Mouse (Mus musculus) hindbrain, postnatal 0 days (tissue): Measurements from ENCODE around the gene Nfib. TPM values are rescaled to one million over a fixed set of nuclear protein-coding genes. Genes with fewer than 3 reads are reported as not detected.

Experiments used
- ATAC-seq: fragments of 200-750 bp; cut with Nextera tagmentation; 2 replicates; pipeline ENCODE4 v1.8.0; 2017; ENCODE audit warnings: mild to moderate bottlenecking, moderate TSS enrichment, moderate library complexity
- DNase-seq: peaks from one replicate; pipeline ENCODE4 v3.0.0-alpha.2; 2015; ENCODE audit warnings: low spot score
- H3K27ac ChIP-seq: fragments of 300-500 bp; sonication (generic); 2 replicates; pipeline ENCODE4 v1.5.1; 2014; ENCODE audit warnings: mild to moderate bottlenecking
- H3K27me3 ChIP-seq: fragments of 300-500 bp; sonication (generic); 2 replicates; pipeline ENCODE4 v1.6.1; 2014; ENCODE audit warnings: low read length, mixed read lengths; ENCODE audit not compliant: insufficient read depth
- H3K36me3 ChIP-seq: fragments of 300-500 bp; sonication (generic); 2 replicates; pipeline ENCODE4 v1.6.1; 2014; ENCODE audit warnings: low read length, mixed read lengths; ENCODE audit not compliant: insufficient read depth
- H3K4me1 ChIP-seq: fragments of 300-500 bp; sonication (generic); 2 replicates; pipeline ENCODE4 v1.6.1; 2014; ENCODE audit warnings: antibody characterized with exemption, low read length, mixed read lengths; ENCODE audit not compliant: insufficient read depth
- H3K4me2 ChIP-seq: fragments of 300-500 bp; sonication (generic); 2 replicates; pipeline ENCODE4 v1.6.1; 2014; ENCODE audit warnings: low read depth, mild to moderate bottlenecking, low read length, moderate library complexity, mixed read lengths
- H3K4me3 ChIP-seq: fragments of 300-500 bp; sonication (generic); 2 replicates; pipeline ENCODE4 v1.5.1; 2014; ENCODE audit warnings: low read length
- H3K9ac ChIP-seq: fragments of 300-500 bp; sonication (generic); replicated peaks from 2 replicates; pipeline ENCODE4 v1.6.1; 2014; ENCODE audit warnings: mild to moderate bottlenecking, low read length, moderate library complexity, mixed read lengths
- H3K9me3 ChIP-seq: fragments of 300-500 bp; sonication (generic); 2 replicates; pipeline ENCODE4 v1.6.1; 2016; ENCODE audit warnings: low read length, mixed read lengths
- CTCF ChIP-seq: IDR thresholded peaks from 2 replicates; pipeline ENCODE4 v1.5.1; 2016; ENCODE audit warnings: antibody characterized with exemption, control low read depth, low read depth
- WGBS: fragments of 180-500 bp; shearing (Covaris S2); extraction: QIAGEN DNeasy Blood & Tissue Kit; methylation state at CpG from one replicate; pipeline ENCODE4 v1.1.7; 2014; 5-methylcytosine and 5-hydroxymethylcytosine counted together
- polyA plus RNA-seq: library from polyadenylated mRNA; unstranded; fragments of >200 nt; fragmentation: Nextera tagmentation; extraction: Ambion mirVana; gene quantifications from 2 replicates; pipeline ENCODE4 v1.2.1, GENCODE M21; 2015
- total RNA-seq: library from RNA; depleted of rRNA; stranded (reverse); fragments of >200 nt; gene quantifications from 2 replicates; pipeline ENCODE4 v1.2.3, GENCODE M21; 2014

The Nfib gene
- total and polyA plus RNA-seq, 2 experiments from 2014 or later: 69.8 to 112 TPM

- 59% methylated on average over 6 of the region's 6 CpGs for WGBS
- H3K9me3 ChIP-seq: no peaks in the 10 kb centered on the region
- no peaks in the 10 kb centered on the region for H3K27me3 ChIP-seq
- no peaks in the 10 kb centered on the region for H3K4me1 ChIP-seq
- no peak for TF ChIP-seq CTCF
- DNase-seq (no peak), ATAC-seq (no peak)
- H3K27ac ChIP-seq: no peak overlapping the region
- H3K36me3 ChIP-seq: no peaks in the 10 kb centered on the region
- H3K4me2 ChIP-seq: no peak overlapping the region
- H3K4me3 ChIP-seq: no peak overlapping the region
- no peak overlapping the region for H3K9ac ChIP-seq
These were observed 222.3 kb downstream of the Nfib start for GRCm38 (mm10) chr4:82483298-82483697.

- no peak overlapping the region for H3K9ac ChIP-seq
- H3K27me3 ChIP-seq: no peaks in the 10 kb centered on the region
- TF ChIP-seq CTCF: no peak
- 76% methylated on average over 9 of the region's 9 CpGs for WGBS
- ATAC-seq: no peak
- no peak for DNase-seq
- H3K27ac ChIP-seq: no peak overlapping the region
- H3K4me1 ChIP-seq: no peaks in the 10 kb centered on the region
- no peaks in the 10 kb centered on the region for H3K9me3 ChIP-seq
- H3K36me3 ChIP-seq: no peaks in the 10 kb centered on the region
- H3K4me3 ChIP-seq: no peak overlapping the region
- H3K4me2 ChIP-seq: no peak overlapping the region
These were observed 224.9 kb downstream of the Nfib start for GRCm38 (mm10) chr4:82480635-82481034.

GRCm38 (mm10) chr4:82479394-82479793 lies 226.2 kb downstream of the Nfib start:
- 64% methylated on average over 4 of the region's 4 CpGs for WGBS
- Histone ChIP-seq H3K27me3 (no peaks in the 10 kb centered on the region), H3K4me2 (no peak overlapping the region), H3K27ac (no peak overlapping the region), H3K9me3 (no peaks in the 10 kb centered on the region), H3K9ac (no peak overlapping the region), H3K36me3 (no peaks in the 10 kb centered on the region), H3K4me1 (no peaks in the 10 kb centered on the region), H3K4me3 (no peak overlapping the region)
- ATAC-seq (no peak), DNase-seq (no peak)
- TF ChIP-seq CTCF: peak; percentile 43

- DNase-seq: no peak
- ATAC-seq: no peak
- Histone ChIP-seq H3K4me3 (no peak overlapping the region), H3K27me3 (no peaks in the 10 kb centered on the region), H3K9me3 (no peaks in the 10 kb centered on the region), H3K4me2 (no peak overlapping the region), H3K9ac (no peak overlapping the region), H3K36me3 (no peaks in the 10 kb centered on the region), H3K4me1 (no peaks in the 10 kb centered on the region), H3K27ac (no peak overlapping the region)
- no peak for TF ChIP-seq CTCF
- 85% methylated on average over 2 of the region's 2 CpGs for WGBS
These were observed 227.8 kb downstream of the Nfib start for GRCm38 (mm10) chr4:82477742-82478141.

GRCm38 (mm10) chr4:82476411-82476810 lies 229.1 kb downstream of the Nfib start:
- H3K9me3 ChIP-seq: no peaks in the 10 kb centered on the region
- DNase-seq: no peak

GRCm38 (mm10) chr4:82474334-82474733 lies 231.2 kb downstream of the Nfib start:
- WGBS: 87% methylated on average over 5 of the region's 5 CpGs
- H3K4me2 ChIP-seq: no peak overlapping the region
- no peaks in the 10 kb centered on the region; the same call in 1 of the 2 replicates for H3K4me1 ChIP-seq
- H3K4me3 ChIP-seq: no peak overlapping the region
- TF ChIP-seq CTCF: no peak
- ATAC-seq: no peak
- H3K27ac ChIP-seq: no peak overlapping the region
- H3K9ac ChIP-seq: no peak overlapping the region
- DNase-seq: no peak
- H3K27me3 ChIP-seq: no peaks in the 10 kb centered on the region
- no peaks in the 10 kb centered on the region for H3K9me3 ChIP-seq
- H3K36me3 ChIP-seq: no peaks in the 10 kb centered on the region

More at GRCm38 (mm10) chr4:82476411-82476810, 229.1 kb downstream of the Nfib start:
- no peak overlapping the region for H3K4me3 ChIP-seq
- no peaks in the 10 kb centered on the region for H3K36me3 ChIP-seq
- TF ChIP-seq CTCF: no peak
- H3K27ac ChIP-seq: no peak overlapping the region
- no peak overlapping the region for H3K4me2 ChIP-seq
- ATAC-seq: no peak
- 53% methylated on average over 2 of the region's 2 CpGs for WGBS
- H3K4me1 ChIP-seq: no peaks in the 10 kb centered on the region
- H3K9ac ChIP-seq: no peak overlapping the region
- H3K27me3 ChIP-seq: no peaks in the 10 kb centered on the region

- H3K4me3 ChIP-seq: no peak overlapping the region
- H3K9me3 ChIP-seq: no peaks in the 10 kb centered on the region
- no peak for TF ChIP-seq CTCF
- H3K36me3 ChIP-seq: no peaks in the 10 kb centered on the region
- no peak overlapping the region for H3K4me2 ChIP-seq
- H3K27me3 ChIP-seq: no peaks in the 10 kb centered on the region
- no peak overlapping the region for H3K9ac ChIP-seq
- ATAC-seq (no peak), DNase-seq (no peak)
- peaks cover 11% of the 10 kb centered on the region for H3K4me1 ChIP-seq
- 71% methylated on average over 3 of the region's 3 CpGs for WGBS
- no peak overlapping the region for H3K27ac ChIP-seq
These were observed 234.6 kb downstream of the Nfib start for GRCm38 (mm10) chr4:82470938-82471320.
